Mouse (Mus musculus) spleen, adult 18-20 months (tissue): ENCODE results near the gene Tradd.
A peak's percentile ranks its signal among the peaks of the same experiment; 100 is the strongest.

Experiments used
- DNase-seq, 2 experiments: peaks; one replicate each; pipeline ENCODE4 v3.0.0; 2022; ENCODE audit warnings: mixed read lengths in 2 of 2

Gene Tradd

GRCm38 (mm10) chr8:105269461-105269947 lies 5.1 kb upstream of the Tradd start, which contains the start of gene Hsf4:
Gene Hsf4 (plus strand): TSS chr8:105269801.
- peak in 1 of 2 experiments; percentile 45 for DNase-seq

DNA sequence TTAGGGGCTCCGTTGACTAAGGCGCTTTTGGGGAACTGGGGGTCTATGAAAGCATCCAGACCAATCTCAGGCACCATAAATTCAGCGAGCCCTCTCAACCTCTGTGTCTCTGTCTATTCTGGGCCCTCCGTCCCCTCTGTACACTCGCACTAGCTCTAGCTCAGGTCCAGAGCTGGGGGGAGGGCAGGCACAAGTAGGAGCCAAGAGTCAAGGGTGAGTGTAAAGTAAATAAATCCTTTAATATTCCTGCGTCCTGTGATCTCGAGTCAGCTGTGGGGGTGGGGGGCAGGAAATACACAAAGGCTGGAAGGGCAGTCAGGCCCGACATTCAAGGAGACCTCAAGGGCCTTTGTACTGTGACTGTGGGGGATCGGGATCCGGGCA lies 4.7 kb upstream of the Tradd start:
- DNase-seq, result no peak

GRCm38 (mm10) chr8:105268342-105269074 lies 4.1 kb upstream of the Tradd start:
- DNase-seq, result no peak

DNA sequence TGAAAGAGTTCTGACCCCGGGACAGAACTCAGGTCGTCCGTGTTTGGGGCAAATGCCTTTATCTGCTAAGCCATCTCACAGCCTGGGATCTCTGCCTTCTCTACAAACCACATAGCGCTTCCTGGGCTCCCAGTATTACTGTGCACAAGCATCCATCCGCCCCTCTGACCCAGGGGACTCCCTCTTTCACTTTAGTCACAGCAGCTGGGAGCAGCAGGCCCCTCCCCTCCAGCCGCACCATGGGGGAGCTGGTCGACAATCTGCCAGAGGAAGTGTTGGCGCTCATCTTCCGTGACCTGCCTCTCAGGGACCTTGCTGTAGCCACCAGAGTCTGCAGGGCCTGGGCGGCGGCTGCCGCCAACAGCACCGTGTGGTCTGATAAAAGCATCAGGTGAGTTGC lies 2.4 kb upstream of the Tradd start:
- DNase-seq, result peak; percentile 49 to 56

- DNase-seq, result peak in 1 of 2 experiments; percentile 44
These were observed 719 bp upstream of the Tradd start for GRCm38 (mm10) chr8:105265128-105265527.

DNA sequence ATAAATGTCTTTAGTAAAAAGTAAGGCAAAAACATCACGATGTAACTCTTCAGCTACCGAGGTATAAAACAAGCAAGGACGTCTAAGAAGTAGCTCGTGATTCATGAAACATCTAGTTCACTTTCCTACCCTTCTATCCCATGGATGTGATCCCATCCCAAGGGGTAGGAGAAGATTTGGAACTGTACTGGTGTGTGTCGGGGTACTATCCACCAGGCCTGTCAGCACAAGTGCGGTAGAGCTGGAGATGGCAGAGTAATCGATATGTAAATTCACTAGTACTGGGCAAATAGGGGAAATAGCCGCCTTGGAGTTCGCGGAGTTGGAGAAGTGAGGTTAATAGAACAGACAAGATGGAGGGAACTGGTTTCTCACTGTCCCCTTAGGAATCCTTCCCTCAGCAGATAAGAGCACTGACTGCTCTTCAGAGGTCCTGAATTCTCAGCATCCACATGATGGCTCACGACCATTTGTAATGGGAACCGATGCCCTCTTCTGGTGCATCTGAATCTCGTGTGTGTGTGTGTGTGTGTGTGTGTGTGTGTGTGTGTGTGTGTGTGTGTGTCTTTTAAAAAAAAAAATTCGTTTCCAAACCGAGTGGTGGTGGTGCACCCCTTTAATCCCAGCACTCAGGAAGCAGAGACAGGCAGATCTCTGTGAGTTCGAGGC lies 1.0 kb downstream of the Tradd start:
- DNase-seq, result no peak

GRCm38 (mm10) chr8:105261326-105261980 lies 3.0 kb downstream of the Tradd start:
- DNase-seq, result no peak

DNA sequence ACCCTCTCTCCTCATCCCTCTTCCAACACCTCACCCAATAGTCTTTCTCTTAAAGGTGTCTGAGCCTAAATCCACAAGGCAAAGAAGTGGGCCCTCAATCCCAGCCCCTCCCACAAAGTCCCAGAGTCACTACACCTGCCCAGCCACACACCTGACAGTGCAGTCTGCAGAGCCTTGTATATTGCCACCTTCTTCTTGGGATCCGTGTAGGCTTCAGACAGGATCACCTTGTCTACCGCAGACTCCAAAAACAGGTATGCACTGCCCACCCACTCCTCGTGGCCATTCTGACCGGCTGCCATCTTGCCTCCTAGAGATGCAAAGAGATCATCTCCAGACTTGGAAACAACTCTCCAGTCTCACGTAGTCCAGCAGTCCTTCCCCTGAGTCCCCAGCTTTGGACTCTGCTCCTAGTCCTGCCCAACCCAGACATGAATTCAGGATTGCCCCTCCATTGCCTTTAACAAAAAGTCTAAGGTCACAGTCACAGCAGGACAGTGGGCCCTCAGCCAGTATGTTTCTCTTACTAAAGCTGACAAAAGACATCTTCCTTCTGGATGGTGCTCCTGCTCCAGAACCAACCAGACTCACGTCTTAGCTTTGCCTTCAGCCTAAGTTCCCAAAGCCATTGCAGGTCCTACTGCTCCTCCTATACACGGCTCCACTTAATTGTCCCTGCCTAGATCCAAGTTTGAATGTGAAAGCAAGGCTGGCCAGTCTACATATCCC lies 3.9 kb downstream of the Tradd start:
- no peak for DNase-seq

GRCm38 (mm10) chr8:105259721-105260320 lies 4.6 kb downstream of the Tradd start:
- DNase-seq, result peak; percentile 60 to 78

GRCm38 (mm10) chr8:105258911-105259720 lies 5.3 kb downstream of the Tradd start:
- no peak for DNase-seq

- no peak for DNase-seq
These were observed 6.9 kb downstream of the Tradd start for GRCm38 (mm10) chr8:105257318-105258114.

GRCm38 (mm10) chr8:105254966-105255350 lies 9.5 kb downstream of the Tradd start, which contains the start of gene B3gnt9:
Gene B3gnt9 (minus strand): TSS chr8:105255153.
- peak in 1 of 2 experiments; percentile 43 for DNase-seq

GRCm38 (mm10) chr8:105254152-105254965 lies 10.1 kb downstream of the Tradd start:
- peak; percentile 79 to 94 for DNase-seq

DNA sequence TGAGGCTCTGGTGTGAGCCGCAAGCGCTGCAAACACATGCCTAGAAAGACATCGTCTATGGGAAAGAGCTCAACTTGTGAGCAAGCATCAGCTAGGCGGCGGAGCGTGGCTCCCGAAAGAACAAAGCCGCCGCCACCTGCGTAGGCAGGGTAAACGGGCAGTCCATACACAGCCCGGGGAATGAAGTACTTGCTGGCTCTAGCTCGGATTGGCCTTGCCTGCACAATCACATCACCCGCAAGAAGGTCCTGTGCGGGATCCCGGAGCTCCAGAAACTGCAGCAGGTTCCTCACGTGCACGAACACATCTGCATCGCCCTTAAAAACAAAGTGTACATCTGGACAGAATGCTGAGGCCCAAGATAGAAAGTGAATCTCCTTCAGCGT lies 10.7 kb downstream of the Tradd start:
- no peak for DNase-seq

- DNase-seq, result no peak
These were observed 11.5 kb downstream of the Tradd start for GRCm38 (mm10) chr8:105252680-105253537.

DNA sequence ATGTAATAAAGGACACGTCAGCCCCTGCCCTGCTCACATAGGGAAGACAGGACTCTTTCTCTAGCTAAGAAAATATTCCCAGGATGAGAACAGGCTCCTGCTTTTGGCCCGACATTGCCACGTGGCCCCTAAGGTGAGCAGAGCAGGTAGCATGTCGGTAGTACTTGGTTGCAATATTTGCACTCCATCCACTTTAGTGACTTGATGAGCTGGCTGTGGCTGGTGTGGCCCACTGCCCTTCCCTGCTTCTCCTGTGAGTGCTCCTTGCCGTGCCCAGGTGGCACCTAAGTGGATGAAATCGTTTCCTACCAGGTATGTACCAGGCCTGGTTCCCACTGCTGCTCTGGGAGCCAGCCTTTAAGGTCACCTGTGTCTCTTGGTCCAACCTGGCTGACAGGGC lies 12.5 kb downstream of the Tradd start:
- no peak for DNase-seq

- no peak for DNase-seq
These were observed 23.4 kb downstream of the Tradd start for GRCm38 (mm10) chr8:105241016-105241415.

- DNase-seq, result no peak
These were observed 26.8 kb downstream of the Tradd start for GRCm38 (mm10) chr8:105237442-105238142.
